Mouse (Mus musculus): ENCODE measurements around the gene Vsnl1. TPM values are rescaled to one million over a fixed set of nuclear protein-coding genes. Genes with fewer than 3 reads are reported as not detected.

Gene Vsnl1
- total RNA-seq (2021), result under 1 TPM; 0.45 to 0.88 TPM

GRCm38 (mm10) chr12:11436497-11437265 lies at the start of gene Vsnl1:
TSS of gene Vsnl1 (minus strand) at chr12:11436613.
- peak; percentile 27 for DNase-seq (ENCODE audit: low spot score)
- intact Hi-C loops (cut with DNase I), result no loop called here

DNA sequence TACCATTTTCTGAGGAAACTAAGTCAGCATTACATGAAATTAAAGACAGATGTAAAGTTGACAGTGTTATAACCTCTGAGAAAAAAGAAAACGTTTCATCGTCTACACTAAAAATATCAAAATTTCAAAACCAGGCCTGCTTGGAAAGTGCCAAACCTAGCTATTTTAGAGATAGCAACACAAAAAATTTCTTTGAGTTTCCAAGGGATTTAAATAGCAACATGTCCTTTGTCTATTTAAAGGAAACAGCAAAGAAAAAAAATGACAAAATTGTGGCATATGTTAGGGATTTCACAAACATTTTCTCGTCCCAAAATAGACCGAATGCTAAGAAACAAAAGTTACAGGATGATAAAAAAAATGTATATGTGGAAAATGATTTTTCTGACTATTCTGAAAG lies 20.2 kb upstream of the Vsnl1 start:
- intact Hi-C loops (cut with DNase I), result no loop called here
- no peak for DNase-seq (ENCODE audit: low spot score)

DNA sequence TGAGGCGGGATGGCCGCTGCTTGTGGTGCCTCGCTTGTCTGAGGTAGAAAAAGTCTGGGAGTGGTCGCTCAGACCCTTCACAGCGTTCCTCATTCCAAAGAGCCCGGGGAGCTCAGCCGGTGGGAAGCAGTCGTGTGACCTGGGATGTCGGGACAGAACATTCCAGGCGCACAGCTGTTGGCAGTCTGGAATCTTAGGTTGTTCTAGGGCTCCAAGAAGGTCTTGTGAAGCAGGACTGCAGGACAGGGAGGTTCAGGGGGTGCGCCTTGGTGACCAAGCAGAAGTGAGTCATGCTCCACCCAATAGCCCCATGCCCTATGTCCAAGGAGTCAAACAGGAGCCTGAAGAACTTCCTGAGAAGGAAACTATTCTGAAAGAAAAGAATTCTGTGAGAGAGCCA lies 19.8 kb upstream of the Vsnl1 start:
- DNase-seq (ENCODE audit: low spot score), result no peak
- intact Hi-C loops (cut with DNase I), result no loop called here

DNA sequence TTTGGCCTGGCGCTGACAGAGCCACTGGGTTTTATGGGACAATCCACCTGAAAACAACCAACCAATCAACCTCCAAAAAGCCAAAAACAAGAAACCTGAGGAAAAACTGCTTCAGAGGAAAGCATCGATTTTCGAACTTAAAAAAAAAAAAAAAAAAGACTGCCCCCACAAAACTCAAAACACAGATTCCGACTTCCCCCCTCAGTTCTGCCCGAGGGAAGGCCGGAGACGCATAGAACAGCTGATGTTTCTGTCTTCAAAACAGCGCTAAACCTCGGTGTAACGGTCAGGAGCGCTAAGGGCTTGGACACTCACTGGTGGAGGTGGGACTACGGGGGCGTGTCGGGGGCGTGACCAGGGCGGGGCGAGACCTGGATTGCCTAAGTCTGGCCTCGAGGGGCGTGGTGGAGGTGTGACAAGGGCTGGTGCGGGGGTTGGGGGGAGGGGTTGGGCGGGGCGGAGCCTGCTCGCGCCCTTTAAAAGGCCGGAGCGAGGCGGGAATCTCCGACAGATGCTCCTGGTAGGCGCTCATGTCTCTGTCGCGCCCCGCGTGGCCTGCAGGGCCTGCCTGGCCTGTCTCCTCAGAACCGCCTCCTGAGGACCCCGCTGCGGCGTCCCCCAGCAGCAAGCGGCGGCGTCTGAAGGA lies 19.3 kb upstream of the Vsnl1 start, which contains the start of gene Rad51ap2:
TSS of gene Rad51ap2 (plus strand) at position 531 of the 646 bp plus-strand sequence.
- intact Hi-C loops (cut with DNase I), result no loop called here
- peak; percentile 58 for DNase-seq (ENCODE audit: low spot score)

DNA sequence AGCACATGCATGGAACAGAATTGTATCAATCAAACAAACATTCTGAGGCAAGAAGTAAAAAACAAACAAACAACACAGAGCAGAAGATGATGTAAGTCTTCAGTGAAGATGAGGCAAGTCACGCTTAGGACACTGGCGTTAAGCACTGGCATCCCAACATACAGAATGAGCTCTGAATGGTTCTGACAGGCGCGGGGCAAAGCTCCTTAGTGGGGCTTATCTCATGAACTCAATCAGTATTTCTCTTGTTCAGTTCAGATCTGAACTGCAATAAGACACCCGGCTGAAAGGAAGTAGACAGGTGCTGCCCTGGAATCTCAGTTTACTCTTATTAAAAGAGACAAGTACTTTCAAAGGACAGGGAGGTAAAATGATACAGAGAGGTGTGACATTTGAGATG lies 17.7 kb upstream of the Vsnl1 start:
- intact Hi-C loops (cut with DNase I), result no loop called here
- no peak for DNase-seq (ENCODE audit: low spot score)

DNA sequence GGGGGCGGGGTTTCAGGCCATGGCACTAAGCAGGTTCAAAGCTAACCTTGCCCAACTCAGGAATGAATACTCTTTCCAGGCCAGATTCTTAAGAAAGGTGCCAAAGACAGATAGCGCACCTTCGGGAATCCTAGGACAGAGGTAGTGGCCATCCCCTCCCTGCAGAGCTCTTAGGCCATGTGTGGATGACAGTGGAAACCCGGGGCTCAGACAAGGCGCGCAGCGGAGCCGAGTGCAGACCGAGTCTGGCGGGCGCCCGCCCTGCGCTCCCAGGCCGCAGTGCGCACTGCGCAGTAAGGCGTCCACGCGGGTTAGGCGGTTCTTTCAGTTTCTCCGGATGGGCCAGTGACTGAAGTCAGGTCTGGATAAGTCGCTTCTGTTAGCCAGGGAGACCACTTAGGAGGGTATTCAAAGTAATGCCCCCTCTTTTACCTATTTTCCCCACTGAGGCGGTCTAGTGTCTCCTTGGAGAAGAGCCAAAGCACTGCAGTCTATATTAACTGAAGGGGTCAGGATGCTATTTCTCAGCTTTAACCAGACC lies 1.6 kb upstream of the Vsnl1 start:
- DNase-seq (ENCODE audit: low spot score), result no peak
- intact Hi-C loops (cut with DNase I), result no loop called here

DNA sequence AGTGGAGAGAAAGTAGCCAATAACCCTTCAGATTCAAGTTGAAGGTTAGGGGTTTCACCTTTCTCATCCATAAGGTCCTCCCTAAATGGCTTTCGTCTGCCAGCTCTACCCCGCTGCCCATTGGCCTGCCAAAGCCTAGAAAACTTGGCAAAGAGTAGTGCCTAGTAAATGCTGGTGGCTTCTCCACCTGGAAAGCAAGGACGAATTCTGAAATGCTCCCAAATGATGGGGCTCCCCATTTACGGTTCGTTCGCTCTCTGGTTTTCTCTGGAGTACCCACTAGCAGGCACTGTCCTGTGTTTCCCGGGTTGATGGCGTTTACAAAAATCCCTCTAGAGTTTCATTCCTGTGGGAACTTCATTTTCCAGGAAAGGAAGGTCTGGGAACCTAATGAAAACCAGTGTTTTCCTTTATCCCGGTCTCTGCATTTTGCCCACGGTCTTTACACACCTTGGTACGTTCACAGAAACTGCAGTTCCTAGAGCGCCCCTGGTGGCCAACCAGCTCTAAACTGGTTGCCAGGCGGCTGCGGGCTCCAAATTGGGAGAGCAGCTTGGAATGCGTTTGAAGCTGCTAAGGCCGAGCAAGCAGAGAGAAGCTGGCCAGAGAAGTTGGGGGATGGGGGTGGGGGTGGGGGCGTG lies 973 bp upstream of the Vsnl1 start:
- intact Hi-C loops (cut with DNase I), result no loop called here

DNA sequence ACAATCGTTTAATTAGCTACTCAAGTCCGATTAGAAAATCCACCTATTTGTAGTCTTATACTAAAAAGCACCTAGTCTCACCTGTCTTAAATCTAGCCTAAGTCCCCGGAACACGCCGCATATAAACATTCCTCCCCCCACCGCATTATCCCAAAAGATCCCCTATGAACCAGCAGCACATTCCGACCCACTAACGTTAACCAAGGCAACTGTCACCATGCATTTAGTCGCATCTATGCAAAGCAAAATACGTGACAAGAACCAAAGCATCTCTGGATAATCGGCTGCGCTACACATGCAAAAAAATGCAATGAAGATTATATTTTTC lies 426 bp downstream of the Vsnl1 start:
- DNase-seq (ENCODE audit: low spot score), result no peak
- intact Hi-C loops (cut with DNase I), result no loop called here

More for the DNA sequence above, 973 bp upstream of the Vsnl1 start:
- no peak for DNase-seq (ENCODE audit: low spot score)

GRCm38 (mm10) chr12:11435246-11436022 lies 979 bp downstream of the Vsnl1 start:
- intact Hi-C loops (cut with DNase I), result no loop called here
- DNase-seq (ENCODE audit: low spot score), result no peak

DNA sequence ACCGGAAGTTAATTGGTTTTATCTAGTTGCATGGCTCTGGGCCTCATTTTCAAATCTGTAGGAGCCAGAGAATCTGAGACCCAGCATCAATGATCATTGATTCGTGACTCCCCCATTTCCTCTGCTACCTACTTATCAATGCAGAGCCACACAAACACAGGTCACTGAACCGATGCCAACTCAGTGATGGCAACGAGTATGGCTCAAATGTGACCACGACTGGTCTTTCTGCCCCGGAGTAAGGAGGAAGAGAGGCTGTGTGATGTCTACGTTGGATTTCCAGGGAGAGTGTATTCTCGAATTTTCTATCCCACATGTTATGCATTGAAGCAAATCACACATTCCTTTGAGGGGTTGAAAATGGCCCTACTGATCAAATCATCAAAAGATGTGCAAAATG lies 2.0 kb downstream of the Vsnl1 start:
- intact Hi-C loops (cut with DNase I), result no loop called here
- no peak for DNase-seq (ENCODE audit: low spot score)

DNA sequence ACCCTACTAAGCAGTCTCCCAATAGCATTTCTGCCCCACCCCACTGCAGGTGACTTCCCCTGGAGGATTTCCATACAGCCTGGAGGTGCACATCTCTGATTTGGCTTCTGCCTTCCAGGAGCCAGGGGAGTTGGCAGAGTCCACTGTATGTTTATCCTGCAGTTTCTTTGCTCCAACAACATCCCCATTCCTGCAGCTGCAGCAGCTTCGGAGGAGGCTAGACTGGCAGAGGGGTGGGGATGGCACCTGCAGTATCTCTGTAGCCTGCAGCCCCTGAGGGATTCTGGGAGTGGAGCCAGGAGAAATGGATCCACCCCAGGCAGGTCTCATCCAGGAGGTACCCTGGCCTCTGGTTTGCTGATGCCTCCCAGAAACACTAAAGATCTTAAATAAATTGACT lies 2.7 kb downstream of the Vsnl1 start:
- intact Hi-C loops (cut with DNase I), result no loop called here
- DNase-seq (ENCODE audit: low spot score), result no peak

GRCm38 (mm10) chr12:11433126-11433525 lies 3.3 kb downstream of the Vsnl1 start:
- no peak for DNase-seq (ENCODE audit: low spot score)
- intact Hi-C loops (cut with DNase I), result no loop called here

DNA sequence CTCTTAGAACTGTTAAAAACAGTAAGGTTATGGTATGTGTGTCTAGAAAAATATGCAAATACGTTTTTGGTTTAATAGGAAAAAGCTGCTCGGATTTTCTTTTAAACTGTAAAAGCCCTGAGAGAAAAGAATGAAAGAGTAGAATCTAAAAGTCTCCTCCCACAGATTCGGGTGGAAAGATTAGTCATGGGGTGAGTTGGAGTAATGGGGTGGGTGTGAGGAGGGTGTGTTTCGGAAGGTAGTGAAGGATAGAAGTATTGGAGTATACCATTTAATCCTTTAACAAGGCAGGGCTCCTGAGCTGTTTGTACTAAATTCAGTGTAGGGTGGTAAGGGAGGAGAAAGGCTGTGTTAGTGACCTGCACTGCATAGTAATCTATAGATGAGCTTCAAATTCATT lies 9.0 kb downstream of the Vsnl1 start:
- intact Hi-C loops (cut with DNase I), result no loop called here

DNA sequence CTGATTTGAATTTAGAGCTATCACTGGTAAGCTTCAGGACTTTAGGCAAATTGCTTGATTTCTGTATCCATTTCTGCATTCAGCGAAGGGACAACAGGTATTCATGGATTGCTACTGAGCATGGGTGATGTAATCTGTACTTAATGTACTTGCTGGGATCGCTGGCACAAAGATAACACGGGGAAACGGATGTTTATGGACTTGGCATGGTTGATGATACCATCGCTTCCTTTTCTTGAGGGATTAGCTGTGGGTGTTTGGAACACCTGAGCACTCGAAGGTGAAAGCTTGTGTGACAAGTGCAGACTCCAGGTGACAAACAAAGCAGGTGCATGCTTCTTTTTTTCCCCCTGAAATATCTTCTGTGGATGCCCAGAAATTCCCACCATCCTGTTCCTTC lies 18.3 kb downstream of the Vsnl1 start:
- intact Hi-C loops (cut with DNase I), result no loop called here
- no peak for DNase-seq (ENCODE audit: low spot score)

More for the DNA sequence above, 9.0 kb downstream of the Vsnl1 start:
- no peak for DNase-seq (ENCODE audit: low spot score)

GRCm38 (mm10) chr12:11407679-11408078 lies 28.7 kb downstream of the Vsnl1 start:
- no peak for DNase-seq (ENCODE audit: low spot score)
- intact Hi-C loops (cut with DNase I), result no loop called here

GRCm38 (mm10) chr12:11398791-11399190 lies 37.6 kb downstream of the Vsnl1 start:
- no peak for DNase-seq (ENCODE audit: low spot score)
- intact Hi-C loops (cut with DNase I), result no loop called here

- intact Hi-C loops (cut with DNase I), result no loop called here
- DNase-seq (ENCODE audit: low spot score), result no peak
Observed at GRCm38 (mm10) chr12:11397029-11397428, 39.4 kb downstream of the Vsnl1 start.

DNA sequence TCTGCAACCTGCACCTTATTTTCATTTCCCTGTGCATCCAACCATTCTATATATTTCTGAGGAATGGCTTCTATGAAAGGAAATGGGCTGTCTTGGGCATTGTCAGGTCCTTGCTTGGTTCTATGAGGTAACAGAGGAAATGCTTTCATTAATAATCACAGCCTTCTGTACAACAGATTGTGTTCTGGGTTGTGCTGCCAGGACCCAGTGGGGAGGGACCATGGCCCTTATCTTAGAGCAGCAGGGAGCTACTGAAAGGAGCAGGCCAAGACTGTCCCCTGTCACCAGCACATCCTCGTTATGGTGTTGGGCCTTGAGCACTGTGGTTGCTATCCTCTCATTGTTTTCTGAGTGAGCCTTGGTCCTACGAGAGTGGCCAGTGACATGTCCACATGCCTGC lies 40.9 kb downstream of the Vsnl1 start:
- intact Hi-C loops (cut with DNase I), result no loop called here
- DNase-seq (ENCODE audit: low spot score), result no peak

- intact Hi-C loops (cut with DNase I), result no loop called here
- DNase-seq (ENCODE audit: low spot score), result no peak
Observed at GRCm38 (mm10) chr12:11392525-11392924, 43.9 kb downstream of the Vsnl1 start.

GRCm38 (mm10) chr12:11391244-11391949 lies 45.0 kb downstream of the Vsnl1 start:
- no peak for DNase-seq (ENCODE audit: low spot score)
- intact Hi-C loops (cut with DNase I), result no loop called here

Data from heart, postnatal 25 days (tissue).